Mouse (Mus musculus) thymus, adult 2 months (tissue): ENCODE data around the gene Iffo2.

Source experiments
- CTCF ChIP-seq: fragments of 200-500 bp; IDR thresholded peaks from 2 replicates; pipeline ENCODE4 v1.5.1; 2012; ENCODE audit warnings: mild to moderate bottlenecking, control low read depth, low read length, moderate library complexity, borderline replicate concordance; ENCODE audit not compliant: control insufficient read depth, poor library complexity, insufficient read depth; ENCODE audit errors: extremely low read depth
- POLR2A ChIP-seq: fragments of 200-500 bp; IDR thresholded peaks from 2 replicates; pipeline ENCODE4 v1.6.1; 2012; ENCODE audit warnings: mild to moderate bottlenecking, low read length, control low read depth, moderate library complexity; ENCODE audit not compliant: control insufficient read depth, poor library complexity, insufficient read depth; ENCODE audit errors: extremely low read depth

DNA sequence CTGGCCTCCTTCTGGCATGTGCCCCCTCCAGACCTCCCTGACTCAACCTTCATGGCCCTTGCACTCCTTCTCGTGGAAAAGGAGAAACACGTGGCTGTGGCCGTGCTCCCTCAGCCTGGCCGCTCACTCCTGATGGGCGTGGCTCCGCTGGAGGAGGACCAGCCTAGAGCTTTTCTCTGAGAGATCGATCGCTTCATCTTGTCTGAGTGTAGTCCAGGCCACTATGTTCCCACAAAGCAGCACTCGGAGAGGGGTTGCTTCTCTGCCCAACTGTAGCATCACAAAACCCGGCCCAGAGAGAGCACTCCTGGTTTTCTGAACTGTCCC is 101.9 kb downstream of the Iffo2 start:
- TF ChIP-seq POLR2A = no peak
- no peak for TF ChIP-seq CTCF
